Mouse (Mus musculus) G1E (cell line): ENCODE measurements around the gene Sgms2. TPM values are rescaled to one million over a fixed set of nuclear protein-coding genes. Genes with fewer than 3 reads are reported as not detected.

ENCODE experiments used
- ATAC-seq: 2 replicates; pipeline ENCODE4 v1.8.0; 2016; ENCODE audit warnings: mild to moderate bottlenecking; ENCODE audit not compliant: insufficient number of reproducible peaks, poor library complexity, low FRiP score, severe bottlenecking; ENCODE audit errors: extremely low read depth
- DNase-seq: peaks from one replicate; pipeline ENCODE4 v3.0.0; 2012; ENCODE audit warnings: low spot score
- H3K27me3 ChIP-seq: 2 replicates; pipeline ENCODE4 v1.6.1; 2012; ENCODE audit warnings: mild to moderate bottlenecking, low read length, inconsistent platforms; ENCODE audit not compliant: insufficient read depth
- H3K36me3 ChIP-seq: replicated peaks from 2 replicates; pipeline ENCODE3; 2012; ENCODE audit warnings: mild to moderate bottlenecking, inconsistent platforms
- H3K4me1 ChIP-seq: 2 replicates; pipeline ENCODE4 v1.6.1; 2012; ENCODE audit warnings: low read depth, low read length, inconsistent platforms, mixed read lengths; ENCODE audit not compliant: insufficient read depth
- H3K4me3 ChIP-seq: 2 replicates; pipeline ENCODE4 v1.5.1; 2012; ENCODE audit warnings: low read depth, mild to moderate bottlenecking, inconsistent platforms, low read length, moderate library complexity, mixed read lengths
- H3K9me3 ChIP-seq: replicated peaks from 2 replicates; pipeline ENCODE4 v1.6.1; 2012; ENCODE audit warnings: inconsistent platforms
- CTCF ChIP-seq: IDR thresholded peaks from 2 replicates; pipeline ENCODE4 v1.5.1; 2012; ENCODE audit warnings: low read depth, low read length, inconsistent platforms, mixed read lengths
- GATA1 ChIP-seq: IDR thresholded peaks from 2 replicates; pipeline ENCODE4 v1.6.1; 2012; ENCODE audit warnings: borderline replicate concordance, low read length, inconsistent platforms, mixed read lengths
- GATA2 ChIP-seq: IDR thresholded peaks from 2 replicates; pipeline ENCODE4 v1.6.1; 2012; ENCODE audit warnings: low read depth, low read length, inconsistent platforms, borderline replicate concordance
- POLR2AphosphoS5 ChIP-seq: IDR thresholded peaks from 2 replicates; pipeline ENCODE4 v1.6.1; 2012; ENCODE audit warnings: low read depth, low read length, inconsistent platforms; ENCODE audit not compliant: insufficient replicate concordance
- TAL1 ChIP-seq: conservative IDR thresholded peaks from 2 replicates; pipeline ENCODE4 v1.6.1; 2012; ENCODE audit warnings: low read depth, low read length, inconsistent platforms, mixed read lengths
- polyA plus RNA-seq: library from polyadenylated mRNA; stranded (reverse); fragments of >175 nt; gene quantifications from 2 replicates; pipeline ENCODE4 v1.2.3, GENCODE M21; 2012
- total RNA-seq, 2 experiments: library from RNA; stranded (forward) in 1 of 2; stranded (reverse) in 1 of 2; fragments of 200-1000 nt in 1 of 2; fragments of >200 nt in 1 of 2; fragmentation: Nextera tagmentation in 1 of 2; gene quantifications; 2 replicates each; pipeline ENCODE4 v1.2.3; 2014 to 2017

The Sgms2 gene
- total and polyA plus RNA-seq, 3 experiments, result 0.11 TPM; not detected in 2

GRCm38 (mm10) chr3:131470837-131471236 lies 20.4 kb downstream of the Sgms2 start:
- no peak for ATAC-seq
- Histone ChIP-seq H3K4me3 (no peak overlapping the region), H3K27me3 (no peaks in the 10 kb centered on the region), H3K4me1 (no peaks in the 10 kb centered on the region), H3K36me3 (no peaks in the 10 kb centered on the region), H3K9me3 (peaks cover 43% of the 10 kb centered on the region)
- no peak for DNase-seq
- TF ChIP-seq CTCF (no peak), POLR2AphosphoS5 (no peak), GATA1 (no peak), TAL1 (no peak), GATA2 (no peak)

- ATAC-seq, result no peak
- TF ChIP-seq GATA1 (no peak), TAL1 (no peak), POLR2AphosphoS5 (no peak), GATA2 (no peak), CTCF (no peak)
These were observed 21.6 kb downstream of the Sgms2 start for GRCm38 (mm10) chr3:131469636-131470035.

GRCm38 (mm10) chr3:131466371-131466770 lies 24.8 kb downstream of the Sgms2 start:
- H3K4me3 ChIP-seq, result no peak overlapping the region
- TF ChIP-seq GATA1 (no peak), TAL1 (no peak), GATA2 (no peak), CTCF (no peak), POLR2AphosphoS5 (no peak)
- peaks cover 36% of the 10 kb centered on the region for H3K9me3 ChIP-seq
- ATAC-seq (no peak), DNase-seq (no peak)
- H3K27me3 ChIP-seq, result no peaks in the 10 kb centered on the region
- H3K4me1 ChIP-seq, result no peaks in the 10 kb centered on the region
- H3K36me3 ChIP-seq, result no peaks in the 10 kb centered on the region

More at GRCm38 (mm10) chr3:131469636-131470035, 21.6 kb downstream of the Sgms2 start:
- Histone ChIP-seq H3K9me3 (peaks cover 47% of the 10 kb centered on the region), H3K4me3 (no peak overlapping the region), H3K4me1 (no peaks in the 10 kb centered on the region), H3K36me3 (no peaks in the 10 kb centered on the region), H3K27me3 (no peaks in the 10 kb centered on the region)
- DNase-seq, result no peak

GRCm38 (mm10) chr3:131465536-131466260 lies 25.5 kb downstream of the Sgms2 start:
- no peaks in the 10 kb centered on the region for H3K27me3 ChIP-seq
- H3K36me3 ChIP-seq, result no peaks in the 10 kb centered on the region
- no peak for TF ChIP-seq TAL1
- no peak for TF ChIP-seq POLR2AphosphoS5
- no peak for TF ChIP-seq GATA1
- no peak for TF ChIP-seq CTCF
- H3K4me3 ChIP-seq, result no peak overlapping the region
- no peak for DNase-seq
- no peaks in the 10 kb centered on the region for H3K4me1 ChIP-seq
- ATAC-seq, result no peak
- H3K9me3 ChIP-seq, result peaks cover 34% of the 10 kb centered on the region

- Histone ChIP-seq H3K4me1 (no peaks in the 10 kb centered on the region), H3K27me3 (no peaks in the 10 kb centered on the region), H3K9me3 (peaks cover 26% of the 10 kb centered on the region), H3K4me3 (no peak overlapping the region), H3K36me3 (no peaks in the 10 kb centered on the region)
- no peak for ATAC-seq
- TF ChIP-seq CTCF (no peak), GATA2 (no peak), GATA1 (no peak), POLR2AphosphoS5 (no peak), TAL1 (no peak)
- no peak for DNase-seq
These were observed 118.2 kb downstream of the Sgms2 start for GRCm38 (mm10) chr3:131372996-131373395.

GRCm38 (mm10) chr3:131368678-131369077 lies 122.5 kb downstream of the Sgms2 start:
- H3K27me3 ChIP-seq, result no peaks in the 10 kb centered on the region
- ATAC-seq (no peak), DNase-seq (no peak)
- H3K4me1 ChIP-seq, result no peaks in the 10 kb centered on the region
- TF ChIP-seq CTCF (no peak), TAL1 (no peak), GATA2 (no peak), POLR2AphosphoS5 (no peak), GATA1 (no peak)
- no peak overlapping the region for H3K4me3 ChIP-seq
- H3K36me3 ChIP-seq, result no peaks in the 10 kb centered on the region
- peaks cover 43% of the 10 kb centered on the region for H3K9me3 ChIP-seq
